Mouse (Mus musculus) kidney, embryonic 16.5 days (tissue): ENCODE measurements around the gene Fuom. TPM values are rescaled to one million over a fixed set of nuclear protein-coding genes. Genes with fewer than 3 reads are reported as not detected.

Source experiments
- ATAC-seq: fragments of 200-750 bp; cut with Nextera tagmentation; 2 replicates; pipeline ENCODE4 v1.8.0; 2017; ENCODE audit warnings: moderate TSS enrichment; ENCODE audit not compliant: low FRiP score, low TSS enrichment
- H3K27ac ChIP-seq: fragments of 300-500 bp; sonication (generic); 2 replicates; pipeline ENCODE4 v1.5.1; 2014; ENCODE audit warnings: low read length
- H3K27me3 ChIP-seq: fragments of 300-500 bp; sonication (generic); 2 replicates; pipeline ENCODE4 v1.6.1; 2014; ENCODE audit warnings: low read length, control low read depth, mixed read lengths; ENCODE audit not compliant: insufficient read depth
- H3K36me3 ChIP-seq: fragments of 300-500 bp; sonication (generic); 2 replicates; pipeline ENCODE4 v1.6.1; 2014; ENCODE audit warnings: low read length, control low read depth, mixed read lengths; ENCODE audit not compliant: insufficient read depth
- H3K4me1 ChIP-seq: fragments of 300-500 bp; sonication (generic); 2 replicates; pipeline ENCODE4 v1.6.1; 2014; ENCODE audit warnings: low read length, control low read depth, mixed read lengths; ENCODE audit not compliant: insufficient read depth
- H3K4me2 ChIP-seq: fragments of 300-500 bp; sonication (generic); replicated peaks from 2 replicates; pipeline ENCODE4 v1.6.1; 2014; ENCODE audit warnings: low read depth, low read length
- H3K4me3 ChIP-seq: fragments of 300-500 bp; sonication (generic); 2 replicates; pipeline ENCODE4 v1.5.1; 2014; ENCODE audit warnings: mild to moderate bottlenecking, low read length
- H3K9ac ChIP-seq: fragments of 300-500 bp; sonication (generic); replicated peaks from 2 replicates; pipeline ENCODE4 v1.6.1; 2014; ENCODE audit warnings: low read length
- H3K9me3 ChIP-seq: fragments of 300-500 bp; sonication (generic); 2 replicates; pipeline ENCODE4 v1.6.1; 2016; ENCODE audit warnings: low read length, control low read depth
- WGBS: fragments of 180-500 bp; shearing (Covaris S2); extraction: QIAGEN DNeasy Blood & Tissue Kit; methylation state at CpG from one replicate; pipeline ENCODE4 v1.1.7; 2014; 5-methylcytosine and 5-hydroxymethylcytosine counted together
- polyA plus RNA-seq: library from polyadenylated mRNA; unstranded; fragments of >200 nt; fragmentation: Nextera tagmentation; extraction: Ambion mirVana; gene quantifications from 2 replicates; pipeline ENCODE4 v1.2.1, GENCODE M21; 2015

Gene Fuom
- polyA plus RNA-seq, 1 experiment from 2014 or later = 41.3 TPM

DNA sequence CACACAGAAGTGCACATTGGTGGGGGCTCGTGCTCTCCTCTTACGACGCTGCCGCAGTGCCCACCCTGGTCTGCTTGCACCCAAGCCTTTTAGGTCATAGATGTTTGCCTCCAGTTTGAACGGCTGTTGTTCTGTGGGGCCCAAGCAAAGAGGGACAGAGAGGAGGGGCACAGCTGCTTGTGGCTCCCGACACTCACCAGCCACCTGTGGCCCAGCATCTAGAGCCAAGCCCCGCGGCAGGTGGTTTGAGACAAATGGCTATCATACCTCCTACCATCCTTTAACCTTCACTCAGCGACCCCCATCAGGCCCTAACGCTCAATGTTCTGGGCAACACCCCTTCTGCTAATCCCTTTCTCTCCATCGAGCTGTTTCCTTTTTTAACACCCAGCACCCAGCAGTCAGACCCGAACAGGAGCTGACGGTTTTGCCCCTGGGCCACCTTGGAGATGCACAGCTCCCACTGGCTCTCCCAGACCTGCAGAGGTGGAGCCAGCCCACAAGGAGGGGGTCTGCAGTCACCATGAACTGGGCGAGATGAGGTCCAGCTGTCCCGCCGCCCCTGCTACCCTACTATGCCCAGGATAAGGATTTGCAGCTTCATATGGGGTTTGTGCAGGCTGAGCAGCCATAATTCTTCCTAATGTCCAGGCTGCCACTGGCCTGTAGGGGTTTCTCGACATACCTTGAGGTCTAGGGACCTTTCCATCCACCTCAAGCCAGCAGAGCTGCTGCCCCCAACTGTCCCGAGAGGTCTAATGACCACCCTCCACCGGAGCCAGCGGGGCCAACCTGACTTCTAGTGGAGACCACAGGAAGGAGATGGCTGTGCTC lies 20.6 kb downstream of the Fuom start:
- WGBS = 13% methylated on average over 20 of the region's 20 CpGs
- Histone ChIP-seq H3K9ac (no peak overlapping the region), H3K9me3 (no peaks in the 10 kb centered on the region), H3K4me2 (peak overlapping the region; percentile 25; the same call in 1 of the 2 replicates), H3K4me3 (no peak overlapping the region), H3K36me3 (no peaks in the 10 kb centered on the region), H3K27ac (no peak overlapping the region), H3K4me1 (peaks cover 4% of the 10 kb centered on the region; the same call in 1 of the 2 replicates), H3K27me3 (peaks cover 37% of the 10 kb centered on the region)
- peak; percentile 43 for ATAC-seq

DNA sequence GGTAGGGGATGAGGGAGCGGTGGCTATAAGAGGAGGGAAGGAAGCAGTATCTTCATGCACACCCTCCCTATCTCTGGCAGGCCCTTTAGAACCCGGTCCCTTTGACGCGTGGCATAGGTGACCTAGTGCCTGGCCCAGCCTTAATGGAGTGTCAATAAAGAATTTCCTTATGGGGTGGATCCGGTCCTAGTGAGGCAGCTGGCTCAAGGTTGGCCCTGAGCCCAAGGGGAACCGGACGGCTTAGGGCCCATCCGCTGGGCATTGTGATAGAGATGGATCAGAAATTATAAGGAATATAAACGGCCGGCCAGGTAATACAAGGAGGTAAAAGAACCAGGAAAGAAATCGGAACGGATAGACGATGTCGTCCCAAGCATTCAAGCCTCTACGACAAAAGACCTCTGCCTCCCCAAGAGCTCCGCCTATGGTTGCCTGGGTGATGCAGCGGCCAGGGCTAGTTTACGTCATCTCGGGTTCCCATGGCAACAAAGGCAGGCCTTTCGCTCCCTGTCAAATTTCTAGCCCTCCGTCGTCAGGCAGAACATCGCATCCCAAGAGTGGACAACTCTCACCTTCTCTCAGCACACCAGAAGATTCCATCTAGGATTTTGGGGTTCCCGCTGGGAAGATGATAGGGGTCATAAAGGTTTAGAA lies 21.6 kb downstream of the Fuom start:
- no peak overlapping the region for H3K9ac ChIP-seq
- peak overlapping the region; percentile 27; the same call in 1 of the 2 replicates for H3K4me3 ChIP-seq
- WGBS = 4% methylated on average over 24 of the region's 24 CpGs
- peak; percentile 46; the same call in 1 of the 2 replicates for ATAC-seq
- no peak overlapping the region for H3K27ac ChIP-seq
- peaks cover 4% of the 10 kb centered on the region; the same call in 1 of the 2 replicates for H3K4me1 ChIP-seq
- peaks cover 37% of the 10 kb centered on the region for H3K27me3 ChIP-seq
- no peaks in the 10 kb centered on the region for H3K9me3 ChIP-seq
- no peaks in the 10 kb centered on the region for H3K36me3 ChIP-seq
- H3K4me2 ChIP-seq = peak overlapping the region; percentile 40

DNA sequence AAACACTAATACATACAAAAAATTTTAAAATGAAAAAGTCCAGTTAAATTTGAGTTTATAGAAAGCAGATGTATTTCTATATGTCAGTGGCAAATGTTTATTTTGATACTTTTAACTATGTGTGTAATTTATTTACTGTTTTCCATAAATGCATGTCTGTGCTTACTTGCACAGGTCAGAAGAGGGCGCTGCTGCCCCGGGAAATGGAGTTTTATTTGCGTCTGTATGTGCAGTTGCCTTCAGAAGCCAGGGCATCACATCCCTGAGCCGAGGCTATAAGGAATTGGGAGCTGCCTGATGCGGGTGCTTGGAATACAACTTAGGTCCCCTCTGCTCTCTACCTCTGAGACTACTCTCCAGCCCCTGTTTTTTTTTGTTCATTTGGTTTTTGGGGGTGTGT lies 23.5 kb downstream of the Fuom start:
- Histone ChIP-seq H3K9me3 (no peaks in the 10 kb centered on the region), H3K36me3 (no peaks in the 10 kb centered on the region), H3K27ac (no peak overlapping the region), H3K27me3 (peaks cover 37% of the 10 kb centered on the region), H3K4me3 (no peak overlapping the region), H3K4me1 (peaks cover 4% of the 10 kb centered on the region; the same call in 1 of the 2 replicates), H3K9ac (no peak overlapping the region), H3K4me2 (no peak overlapping the region)
- 6% methylated on average over 5 of the region's 5 CpGs for WGBS
- no peak for ATAC-seq

DNA sequence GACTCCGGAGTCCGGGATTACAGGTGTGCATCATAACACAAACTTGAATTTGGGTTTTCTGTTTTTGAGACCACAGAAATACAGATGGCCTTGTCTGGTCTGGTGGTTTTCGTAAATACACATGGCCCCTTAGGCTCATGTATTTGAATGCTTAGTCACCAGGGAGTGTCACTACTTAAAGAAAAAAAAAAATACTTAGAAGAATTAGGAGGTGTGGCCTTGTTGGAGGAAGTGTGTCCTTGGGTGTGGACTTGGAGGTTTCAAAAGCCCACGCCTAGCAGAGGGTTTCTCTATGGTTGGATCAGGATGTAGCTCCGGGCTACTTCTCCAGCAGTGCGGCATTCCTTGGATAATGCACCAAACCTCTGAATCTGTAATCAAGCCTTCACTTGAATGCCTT lies 24.5 kb downstream of the Fuom start:
- Histone ChIP-seq H3K27me3 (peaks cover 37% of the 10 kb centered on the region), H3K27ac (no peak overlapping the region), H3K9ac (no peak overlapping the region), H3K4me2 (no peak overlapping the region), H3K4me3 (no peak overlapping the region), H3K9me3 (no peaks in the 10 kb centered on the region), H3K4me1 (peaks cover 4% of the 10 kb centered on the region; the same call in 1 of the 2 replicates), H3K36me3 (no peaks in the 10 kb centered on the region)
- no peak for ATAC-seq
- 77% methylated on average over 6 of the region's 6 CpGs for WGBS

DNA sequence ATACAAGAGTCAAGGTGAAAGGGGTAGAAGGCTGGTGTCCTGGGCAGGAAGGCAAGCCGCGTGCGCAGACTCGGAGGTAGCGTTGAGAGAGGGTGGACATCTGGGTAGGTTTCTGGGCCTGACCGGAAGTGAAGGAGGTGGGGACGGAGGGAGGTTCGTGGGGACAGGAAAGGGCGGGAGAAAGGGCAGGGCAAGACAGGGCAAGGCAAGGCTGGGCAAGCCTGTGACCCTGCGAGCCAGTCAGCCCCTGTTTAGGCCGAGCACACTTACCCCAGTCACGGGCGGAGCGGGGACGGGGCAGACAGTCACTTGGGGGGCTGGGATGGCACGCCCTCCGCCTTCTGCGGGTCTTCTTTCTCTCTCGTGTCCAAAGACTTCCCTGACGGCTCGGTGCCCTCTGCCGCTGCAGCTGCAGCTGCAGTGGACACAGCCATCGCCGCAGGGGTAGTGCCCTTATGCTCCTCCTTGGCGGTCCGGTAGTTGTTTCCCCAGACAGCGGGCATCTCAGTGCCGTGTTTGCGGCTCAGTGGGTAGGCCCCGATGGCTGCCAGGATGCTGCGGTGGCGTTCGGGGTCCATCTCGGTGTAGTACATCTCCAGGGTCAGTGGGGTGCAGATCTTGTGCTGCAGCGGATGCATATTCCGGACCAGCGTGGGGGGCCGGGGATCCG lies 32.1 kb downstream of the Fuom start:
- Histone ChIP-seq H3K27me3 (no peaks in the 10 kb centered on the region), H3K4me2 (peak overlapping the region; percentile 56), H3K27ac (no peak overlapping the region), H3K36me3 (no peaks in the 10 kb centered on the region), H3K9me3 (no peaks in the 10 kb centered on the region), H3K9ac (peak overlapping the region; percentile 65), H3K4me3 (peak overlapping the region; percentile 40), H3K4me1 (0 out of 2 replicates have a peak, but pooled peaks cover 2% of the 10 kb centered on the region)
- ATAC-seq = peak; percentile 61; the same call in 1 of the 2 replicates
- WGBS = 34% methylated on average over 34 of the region's 39 CpGs

DNA sequence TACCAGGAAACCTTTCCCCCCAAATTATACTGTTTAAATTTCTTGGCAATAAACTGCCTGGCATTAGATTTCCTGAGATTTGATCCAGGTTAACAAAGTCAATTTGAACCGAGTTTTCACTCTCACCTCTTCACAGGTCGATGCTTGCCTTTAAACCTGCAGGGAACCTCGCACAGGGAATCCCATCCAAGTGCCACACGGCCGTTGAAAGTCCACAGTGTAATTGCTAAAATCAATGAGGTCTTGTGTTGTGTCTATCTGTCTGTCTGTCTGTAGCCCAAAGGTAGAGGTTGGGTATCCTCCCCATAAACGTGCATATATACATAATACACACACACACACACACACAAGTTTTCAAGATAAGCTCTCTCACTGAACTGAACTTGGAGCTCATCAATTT lies 34.8 kb downstream of the Fuom start:
- Histone ChIP-seq H3K4me3 (no peak overlapping the region), H3K4me1 (0 out of 2 replicates have a peak, but pooled peaks cover 2% of the 10 kb centered on the region), H3K9ac (no peak overlapping the region), H3K27ac (no peak overlapping the region), H3K9me3 (no peaks in the 10 kb centered on the region), H3K27me3 (peaks cover 18% of the 10 kb centered on the region), H3K4me2 (no peak overlapping the region), H3K36me3 (no peaks in the 10 kb centered on the region)
- ATAC-seq = no peak
- 64% methylated on average over 6 of the region's 6 CpGs for WGBS

DNA sequence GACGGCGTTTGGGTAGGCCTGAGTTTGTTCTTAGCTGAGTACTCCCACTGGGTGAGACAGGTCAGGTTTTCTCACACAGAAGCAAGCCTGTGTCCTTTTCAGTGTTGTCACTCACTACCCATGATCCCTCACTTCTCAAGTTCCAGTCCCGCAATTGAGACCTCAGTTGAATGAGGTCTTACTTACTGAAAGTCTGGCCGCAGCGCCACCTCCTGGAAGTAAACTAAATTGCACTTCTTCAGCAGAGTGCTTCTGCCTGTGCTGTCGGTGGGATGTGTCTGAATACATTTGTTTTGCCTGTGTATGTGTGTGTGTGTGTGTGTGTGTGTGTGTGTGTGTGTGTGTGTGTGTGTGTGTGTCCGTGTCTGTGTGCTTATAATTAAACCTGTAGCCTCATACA lies 39.1 kb downstream of the Fuom start:
- Histone ChIP-seq H3K27me3 (peaks cover 59% of the 10 kb centered on the region), H3K27ac (no peak overlapping the region), H3K9me3 (no peaks in the 10 kb centered on the region), H3K4me3 (no peak overlapping the region), H3K4me1 (peaks cover 15% of the 10 kb centered on the region), H3K36me3 (no peaks in the 10 kb centered on the region), H3K9ac (no peak overlapping the region), H3K4me2 (no peak overlapping the region)
- 25% methylated on average over 7 of the region's 7 CpGs for WGBS
- ATAC-seq = no peak

DNA sequence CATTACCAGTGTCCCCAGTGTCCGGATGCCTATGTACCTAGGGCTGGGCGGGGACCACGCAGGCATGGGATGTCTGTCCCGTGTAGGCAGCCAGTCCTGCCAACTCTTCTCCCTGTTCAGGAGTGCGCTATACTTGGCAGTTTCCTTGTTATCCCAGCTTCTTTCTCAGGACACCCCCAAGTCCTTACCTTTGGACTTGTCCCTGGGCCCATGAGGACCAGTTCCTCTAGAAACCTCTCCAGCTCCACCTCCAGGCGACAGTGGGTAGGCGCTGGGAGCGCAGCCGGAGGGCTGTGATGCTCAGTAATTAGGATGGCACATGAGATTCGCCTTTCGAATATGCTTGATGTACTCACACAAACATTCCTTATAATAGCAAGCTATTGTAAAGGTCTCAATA lies 39.9 kb downstream of the Fuom start:
- H3K36me3 ChIP-seq = no peaks in the 10 kb centered on the region
- peaks cover 66% of the 10 kb centered on the region for H3K27me3 ChIP-seq
- 21% methylated on average over 11 of the region's 11 CpGs for WGBS
- no peaks in the 10 kb centered on the region for H3K9me3 ChIP-seq
- no peak overlapping the region for H3K9ac ChIP-seq
- no peak overlapping the region for H3K27ac ChIP-seq
- peak; percentile 24 for ATAC-seq
- peaks cover 21% of the 10 kb centered on the region for H3K4me1 ChIP-seq
- no peak overlapping the region for H3K4me2 ChIP-seq
- no peak overlapping the region for H3K4me3 ChIP-seq

DNA sequence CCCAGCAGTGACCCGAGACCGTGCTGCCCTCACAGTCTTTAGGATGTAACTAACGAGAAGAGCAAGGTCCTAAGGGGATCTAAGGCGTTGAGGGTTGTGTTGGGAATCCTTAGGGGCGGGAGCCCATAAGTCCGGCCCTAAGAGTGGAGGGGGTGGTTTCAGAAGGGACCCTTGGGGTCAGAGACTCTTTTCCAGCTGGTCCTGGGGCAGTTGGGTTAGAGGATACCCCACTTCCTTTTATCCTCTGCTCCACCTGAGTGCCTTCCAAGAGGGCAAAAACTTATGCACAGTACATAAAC lies 40.5 kb downstream of the Fuom start:
- no peaks in the 10 kb centered on the region for H3K9me3 ChIP-seq
- WGBS = 1% methylated on average over 6 of the region's 6 CpGs

More for the DNA sequence above, 40.5 kb downstream of the Fuom start:
- no peaks in the 10 kb centered on the region for H3K36me3 ChIP-seq
- H3K4me2 ChIP-seq = peak overlapping the region; percentile 70
- ATAC-seq = peak; percentile 5; the same call in 1 of the 2 replicates
- peak overlapping the region; percentile 40; the same call in 1 of the 2 replicates for H3K9ac ChIP-seq
- H3K27me3 ChIP-seq = peaks cover 72% of the 10 kb centered on the region
- peak overlapping the region; percentile 38 for H3K4me3 ChIP-seq
- H3K4me1 ChIP-seq = peaks cover 21% of the 10 kb centered on the region
- H3K27ac ChIP-seq = no peak overlapping the region
